Mouse (Mus musculus) CH12.LX (cell line): ENCODE results near the gene Galp. TPM values are rescaled to one million over a fixed set of nuclear protein-coding genes. Genes with fewer than 3 reads are reported as not detected.

Source experiments
- DNase-seq: peaks from one replicate; pipeline ENCODE4 v3.0.0-alpha.2; 2013; ENCODE audit errors: extremely low read depth
- H3K27ac ChIP-seq: 2 replicates; pipeline ENCODE4 v1.5.1; 2012; ENCODE audit warnings: low read depth, mild to moderate bottlenecking, control low read depth, moderate library complexity; ENCODE audit not compliant: insufficient read depth
- H3K27me3 ChIP-seq: replicated peaks from 2 replicates; pipeline ENCODE3; 2012; ENCODE audit warnings: inconsistent platforms
- H3K36me3 ChIP-seq, 2 experiments: replicated peaks in 1 of 2; 2 replicates each; pipeline versions ENCODE3 to v1.6.1; 2012; ENCODE audit warnings: inconsistent platforms in 1 of 2, low read length in 1 of 2, mild to moderate bottlenecking in 1 of 2, mixed read lengths in 1 of 2, moderate library complexity in 1 of 2; ENCODE audit not compliant: control insufficient read depth in 1 of 2, insufficient read depth in 1 of 2
- H3K4me1 ChIP-seq, 2 experiments: 2 replicates each; pipeline ENCODE4 v1.6.1; 2012; ENCODE audit warnings: inconsistent platforms in 1 of 2, moderate library complexity in 1 of 2; ENCODE audit not compliant: insufficient read depth in 2 of 2, control insufficient read depth in 1 of 2
- H3K4me2 ChIP-seq: 2 replicates; pipeline ENCODE4 v1.6.1; 2012; ENCODE audit warnings: low read depth, mild to moderate bottlenecking, control low read depth; ENCODE audit not compliant: poor library complexity, insufficient read depth, severe bottlenecking
- H3K4me3 ChIP-seq, 3 experiments: fragments of 150-350 bp in 1 of 3; sonication (generic) in 1 of 3; replicated peaks in 1 of 3; 2 replicates each; pipeline versions ENCODE3 to v1.5.1; 2011 to 2012; ENCODE audit warnings: low read depth in 2 of 3, low read length in 2 of 3, mild to moderate bottlenecking in 2 of 3, moderate library complexity in 2 of 3, control low read depth in 1 of 3, improper control_type of control experiment in 1 of 3, inconsistent platforms in 1 of 3, mixed read lengths in 1 of 3; ENCODE audit not compliant: poor library complexity in 1 of 3
- H3K79me2 ChIP-seq: replicated peaks from 2 replicates; pipeline ENCODE4 v1.6.1; 2012; ENCODE audit warnings: mild to moderate bottlenecking, moderate library complexity; ENCODE audit not compliant: control insufficient read depth, poor library complexity, insufficient read depth, severe bottlenecking; ENCODE audit errors: extremely low read depth
- H3K9ac ChIP-seq: 2 replicates; pipeline ENCODE4 v1.6.1; 2012; ENCODE audit warnings: low read depth, mild to moderate bottlenecking, control low read depth, moderate library complexity; ENCODE audit not compliant: insufficient read depth
- H3K9me3 ChIP-seq: replicated peaks from 2 replicates; pipeline ENCODE3; 2012; ENCODE audit warnings: low read length, inconsistent platforms, mixed read lengths
- CHD2 ChIP-seq: IDR thresholded peaks from 2 replicates; pipeline ENCODE4 v1.6.1; 2011; ENCODE audit warnings: low read length, improper control_type of control experiment
- CTCF ChIP-seq, 2 experiments: IDR thresholded peaks in 1 of 2; conservative IDR thresholded peaks in 1 of 2; 2 replicates each; pipeline ENCODE4 v1.5.1; 2011 to 2012; ENCODE audit warnings: low read depth in 2 of 2, low read length in 2 of 2, improper control_type of control experiment in 1 of 2, inconsistent platforms in 1 of 2, mild to moderate bottlenecking in 1 of 2, moderate library complexity in 1 of 2
- ETS1 ChIP-seq: conservative IDR thresholded peaks from 2 replicates; pipeline ENCODE4 v1.6.1; 2012; ENCODE audit warnings: low read depth, mild to moderate bottlenecking, inconsistent platforms, low read length, improper control_type of control experiment, moderate library complexity
- GABPA ChIP-seq: IDR thresholded peaks from 2 replicates; pipeline ENCODE4 v1.6.1; 2012; ENCODE audit warnings: low read depth, low read length, improper control_type of control experiment, inconsistent platforms; ENCODE audit not compliant: insufficient replicate concordance
- HCFC1 ChIP-seq: IDR thresholded peaks from 2 replicates; pipeline ENCODE4 v1.6.1; 2012; ENCODE audit warnings: low read depth, mild to moderate bottlenecking, inconsistent platforms, low read length, improper control_type of control experiment
- JUND ChIP-seq: conservative IDR thresholded peaks from 2 replicates; pipeline ENCODE4 v1.6.1; 2011; ENCODE audit warnings: low read depth, low read length, improper control_type of control experiment
- MAFK ChIP-seq: IDR thresholded peaks from 2 replicates; pipeline ENCODE4 v1.6.1; 2011; ENCODE audit warnings: low read length, improper control_type of control experiment; ENCODE audit not compliant: insufficient replicate concordance
- MAX ChIP-seq: IDR thresholded peaks from 2 replicates; pipeline ENCODE4 v1.6.1; 2011; ENCODE audit warnings: low read length, improper control_type of control experiment
- MAZ ChIP-seq: IDR thresholded peaks from 2 replicates; pipeline ENCODE4 v1.6.1; 2012; ENCODE audit warnings: low read depth, mild to moderate bottlenecking, inconsistent platforms, low read length, improper control_type of control experiment, moderate library complexity
- MXI1 ChIP-seq: IDR thresholded peaks from 2 replicates; pipeline ENCODE4 v1.6.1; 2011; ENCODE audit warnings: mild to moderate bottlenecking, low read depth, low read length, improper control_type of control experiment
- NRF1 ChIP-seq: IDR thresholded peaks from 2 replicates; pipeline ENCODE4 v1.6.1; 2014; ENCODE audit warnings: low read depth, mild to moderate bottlenecking, inconsistent platforms, low read length, improper control_type of control experiment, moderate library complexity
- POLR2AphosphoS2 ChIP-seq: IDR thresholded peaks from 2 replicates; pipeline ENCODE4 v1.6.1; 2011; ENCODE audit warnings: low read depth, low read length, improper control_type of control experiment
- RAD21 ChIP-seq: IDR thresholded peaks from 2 replicates; pipeline ENCODE4 v1.6.1; 2011; ENCODE audit warnings: low read depth, mild to moderate bottlenecking, low read length, improper control_type of control experiment, moderate library complexity
- RCOR1 ChIP-seq: conservative IDR thresholded peaks from 2 replicates; pipeline ENCODE4 v1.6.1; 2012; ENCODE audit warnings: low read depth, mild to moderate bottlenecking, inconsistent platforms, low read length, improper control_type of control experiment
- SIN3A ChIP-seq: IDR thresholded peaks from 2 replicates; pipeline ENCODE4 v1.6.1; 2012; ENCODE audit warnings: low read length, improper control_type of control experiment, inconsistent platforms
- SMC3 ChIP-seq: IDR thresholded peaks from 2 replicates; pipeline ENCODE4 v1.6.1; 2011; ENCODE audit warnings: low read depth, low read length, improper control_type of control experiment
- TBP ChIP-seq: conservative IDR thresholded peaks from 2 replicates; pipeline ENCODE4 v1.6.1; 2011; ENCODE audit warnings: low read depth, low read length, improper control_type of control experiment
- ZKSCAN1 ChIP-seq: IDR thresholded peaks from 2 replicates; pipeline ENCODE4 v1.6.1; 2012; ENCODE audit warnings: low read depth, inconsistent platforms, low read length, improper control_type of control experiment, borderline replicate concordance
- ZMIZ1 ChIP-seq: IDR thresholded peaks from 2 replicates; pipeline ENCODE4 v1.6.1; 2012; ENCODE audit warnings: low read depth, mild to moderate bottlenecking, inconsistent platforms, low read length, improper control_type of control experiment
- ZNF384 ChIP-seq: IDR thresholded peaks from 2 replicates; pipeline ENCODE4 v1.6.1; 2012; ENCODE audit warnings: low read depth, low read length, improper control_type of control experiment, inconsistent platforms
- dilution Hi-C: fragments of 300-500 bp; cut with MboI; formaldehyde crosslinking; loops from 2 replicates; pipeline ENCODE4 v1.14.3; 2020; ENCODE audit warnings: low sequenced_read_pairs; ENCODE audit not compliant: extremely low pct_unique_long_range_greater_than_20kb, extremely low pct_ligation_motif_present
- in situ Hi-C: fragments of 300-500 bp; cut with MboI; formaldehyde crosslinking; loops from 3 replicates; pipeline ENCODE4 v1.14.3; 2019; ENCODE audit warnings: low sequenced_read_pairs, low pct_ligation_motif_present, low pct_unique_long_range_greater_than_20kb, mixed read lengths
- polyA plus RNA-seq: library from polyadenylated mRNA; unstranded; fragments of >175 nt; gene quantifications from 2 replicates; pipeline ENCODE4 v1.2.1, GENCODE M21; 2012; ENCODE audit warnings: low read depth; ENCODE audit not compliant: insufficient read length
- total RNA-seq, 2 experiments: library from RNA; depleted of rRNA; stranded (reverse); fragments of 300-350 nt in 1 of 2; fragments of >200 nt in 1 of 2; gene quantifications; 2 replicates each; pipeline ENCODE4 v1.2.3; 2012 to 2014

Gene Galp
- total and polyA plus RNA-seq, 3 experiments, result not detected

DNA sequence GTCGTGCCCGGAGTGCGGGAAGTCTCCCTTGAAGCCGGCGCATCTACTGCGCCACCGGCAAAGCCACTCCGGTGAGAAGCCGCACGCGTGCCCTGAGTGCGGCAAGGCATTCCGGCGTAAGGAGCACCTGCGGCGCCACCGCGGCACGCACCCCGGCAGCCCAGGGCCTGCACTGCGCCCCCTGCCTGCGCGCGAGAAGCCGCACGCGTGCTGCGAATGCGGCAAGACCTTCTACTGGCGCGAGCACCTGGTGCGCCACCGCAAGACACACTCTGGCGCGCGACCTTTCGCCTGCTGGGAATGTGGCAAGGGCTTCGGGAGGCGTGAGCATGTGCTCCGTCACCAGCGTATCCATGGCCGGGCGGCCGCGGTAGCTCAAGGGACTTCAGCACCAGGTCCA, 7.3 kb upstream of the Galp start:
- H3K4me2 ChIP-seq, result no peak overlapping the region
- dilution Hi-C loops (no loop called here), in situ Hi-C loops (no loop called here)
- no peaks in the 10 kb centered on the region for H3K9me3 ChIP-seq
- H3K4me3 ChIP-seq, result no peak overlapping the region
- peaks cover 5 to 20% of the 10 kb centered on the region in 2 experiments for H3K4me1 ChIP-seq
- H3K36me3 ChIP-seq, result peaks cover 26 to 63% of the 10 kb centered on the region in 2 experiments
- H3K27me3 ChIP-seq, result no peaks in the 10 kb centered on the region
- TF ChIP-seq HCFC1 (no peak), ZNF384 (no peak), SIN3A (no peak), ZKSCAN1 (no peak), JUND (no peak), CHD2 (no peak), MAFK (no peak), GABPA (no peak), ETS1 (no peak), MAZ (no peak)
- H3K79me2 ChIP-seq, result no peaks in the 10 kb centered on the region
- no peak overlapping the region for H3K9ac ChIP-seq
- no peak overlapping the region for H3K27ac ChIP-seq
- DNase-seq, result no peak

GRCm38 (mm10) chr7:6191376-6191775, 5.5 kb upstream of the Galp start:
- H3K4me2 ChIP-seq, result no peak overlapping the region
- no peak overlapping the region for H3K27ac ChIP-seq
- DNase-seq, result peak; percentile 79
- peaks cover 5 to 18% of the 10 kb centered on the region in 2 experiments for H3K4me1 ChIP-seq
- dilution Hi-C loops (no loop called here), in situ Hi-C loops (loop anchor here (5.0 kb wide), 1 partner anchor 64 kb away; no protein-coding TSS in a partner anchor)
- no peak overlapping the region for H3K4me3 ChIP-seq
- H3K9ac ChIP-seq, result no peak overlapping the region
- peaks cover 20 to 49% of the 10 kb centered on the region in 2 experiments for H3K36me3 ChIP-seq
- peaks cover 3% of the 10 kb centered on the region for H3K27me3 ChIP-seq
- H3K79me2 ChIP-seq, result no peaks in the 10 kb centered on the region
- H3K9me3 ChIP-seq, result no peaks in the 10 kb centered on the region
- TF ChIP-seq MAX (no peak), RAD21 (peak; percentile 70), SMC3 (peak; percentile 73), TBP (no peak), POLR2AphosphoS2 (no peak), RCOR1 (no peak), SIN3A (no peak), HCFC1 (no peak), ETS1 (no peak), ZMIZ1 (no peak), GABPA (no peak), MAFK (no peak), CTCF (conservative IDR thresholded peaks at IDR 0.05 in 1 of 2, IDR thresholded peaks at IDR 0.05 in 1 of 2; ENCODE audit: low read depth in 2 of 2, low read length in 2 of 2) (peak; percentile 82 to 84), NRF1 (no peak), MXI1 (no peak)
